Mouse (Mus musculus): ENCODE measurements around the gene Fstl1. TPM values are rescaled to one million over a fixed set of nuclear protein-coding genes. Genes with fewer than 3 reads are reported as not detected.

Gene Fstl1
- polyA plus RNA-seq, 1 experiment from 2014 or later: 143 TPM

- no peaks in the 10 kb centered on the region for H3K9me3 ChIP-seq
- H3K4me3 ChIP-seq: no peak overlapping the region
- no peaks in the 10 kb centered on the region for H3K4me1 ChIP-seq
- no peaks in the 10 kb centered on the region for H3K27me3 ChIP-seq (ENCODE audit: poor library complexity, severe bottlenecking)
- no peaks in the 10 kb centered on the region for H3K36me3 ChIP-seq (replicated peaks)
- no peak for DNase-seq (ENCODE audit: extremely low spot score, low spot score)
- 92% methylated on average over 7 of the region's 7 CpGs for WGBS
- H3K27ac ChIP-seq: no peak overlapping the region
Measured at GRCm38 (mm10) chr16:37845202-37845925, 68.7 kb downstream of the Fstl1 start.

- Histone ChIP-seq H3K4me1 (peaks cover 6% of the 10 kb centered on the region; the same call in 1 of the 2 replicates), H3K27ac (no peak overlapping the region), H3K36me3 (replicated peaks) (no peaks in the 10 kb centered on the region)
Measured at GRCm38 (mm10) chr16:37847081-37847480, 70.4 kb downstream of the Fstl1 start.

GRCm38 (mm10) chr16:37851366-37851765 is 74.7 kb downstream of the Fstl1 start:
- WGBS: 50% methylated on average over 5 of the region's 5 CpGs
- Histone ChIP-seq H3K9me3 (no peaks in the 10 kb centered on the region), H3K36me3 (replicated peaks) (no peaks in the 10 kb centered on the region), H3K27ac (no peak overlapping the region), H3K27me3 (ENCODE audit: poor library complexity, severe bottlenecking) (no peaks in the 10 kb centered on the region), H3K4me3 (no peak overlapping the region), H3K4me1 (peaks cover 6% of the 10 kb centered on the region; the same call in 1 of the 2 replicates)
- DNase-seq (ENCODE audit: extremely low spot score, low spot score): no peak

More at GRCm38 (mm10) chr16:37847081-37847480, 70.4 kb downstream of the Fstl1 start:
- Histone ChIP-seq H3K9me3 (no peaks in the 10 kb centered on the region), H3K4me3 (no peak overlapping the region), H3K27me3 (ENCODE audit: poor library complexity, severe bottlenecking) (no peaks in the 10 kb centered on the region)
- WGBS: 90% methylated on average over 3 of the region's 3 CpGs
- no peak for DNase-seq (ENCODE audit: extremely low spot score, low spot score)

DNA sequence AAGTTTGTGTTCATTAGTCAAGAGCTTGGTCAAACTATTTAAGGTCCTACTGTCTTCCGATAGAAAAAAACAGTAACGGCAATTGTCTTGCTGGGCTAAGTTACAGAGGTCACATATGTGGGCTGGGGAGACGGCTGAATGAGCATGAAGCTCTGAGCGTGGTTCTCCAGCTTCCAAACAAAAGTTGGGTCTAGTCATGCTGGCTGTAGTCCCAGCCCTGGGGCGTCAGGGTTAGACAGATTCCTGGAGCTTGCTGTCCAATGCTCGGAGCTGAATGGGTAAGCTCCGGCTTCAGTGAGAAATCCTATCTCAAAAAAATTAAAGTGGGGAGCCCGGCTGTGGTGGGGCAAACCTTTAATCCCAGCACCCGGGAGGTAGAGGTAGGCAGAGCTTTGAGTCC is 76.6 kb downstream of the Fstl1 start:
- DNase-seq (ENCODE audit: extremely low spot score, low spot score): no peak
- Histone ChIP-seq H3K27ac (no peak overlapping the region), H3K4me1 (peaks cover 9% of the 10 kb centered on the region; the same call in 1 of the 2 replicates), H3K9me3 (no peaks in the 10 kb centered on the region), H3K27me3 (ENCODE audit: poor library complexity, severe bottlenecking) (no peaks in the 10 kb centered on the region), H3K4me3 (no peak overlapping the region), H3K36me3 (replicated peaks) (no peaks in the 10 kb centered on the region)
- WGBS: 79% methylated on average over 9 of the region's 9 CpGs

DNA sequence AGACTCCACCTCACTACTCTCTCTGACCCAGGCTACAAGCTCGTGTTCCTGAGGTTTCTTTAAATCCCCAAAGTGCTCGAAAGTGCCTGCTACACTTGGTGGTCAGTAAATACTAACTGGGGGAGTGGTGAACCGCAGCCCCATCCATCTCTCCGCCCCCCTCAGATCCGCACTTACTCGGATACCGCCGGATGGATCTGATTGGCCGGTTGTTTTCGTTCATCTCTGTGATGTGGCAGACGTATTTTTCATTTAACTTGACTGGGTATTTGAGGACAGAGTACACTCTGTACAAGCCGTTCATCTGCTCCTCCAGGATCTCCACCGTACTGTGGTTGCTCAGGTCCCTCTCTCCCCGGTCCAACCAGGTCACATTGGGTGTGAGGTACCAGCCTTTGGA is 77.4 kb downstream of the Fstl1 start:
- 77% methylated on average over 14 of the region's 14 CpGs for WGBS

GRCm38 (mm10) chr16:37854593-37854992 is 77.9 kb downstream of the Fstl1 start:
- no peak overlapping the region for H3K27ac ChIP-seq
- H3K36me3 ChIP-seq (replicated peaks): no peaks in the 10 kb centered on the region
- H3K9me3 ChIP-seq: no peaks in the 10 kb centered on the region
- 73% methylated on average over 5 of the region's 5 CpGs for WGBS
- H3K27me3 ChIP-seq (ENCODE audit: poor library complexity, severe bottlenecking): no peaks in the 10 kb centered on the region
- no peak for DNase-seq (ENCODE audit: extremely low spot score, low spot score)
- no peak overlapping the region for H3K4me3 ChIP-seq
- H3K4me1 ChIP-seq: peaks cover 9% of the 10 kb centered on the region; the same call in 1 of the 2 replicates

More for the DNA sequence above, 77.4 kb downstream of the Fstl1 start:
- no peaks in the 10 kb centered on the region for H3K36me3 ChIP-seq (replicated peaks)
- H3K4me1 ChIP-seq: peaks cover 9% of the 10 kb centered on the region; the same call in 1 of the 2 replicates
- DNase-seq (ENCODE audit: extremely low spot score, low spot score): no peak
- no peaks in the 10 kb centered on the region for H3K27me3 ChIP-seq (ENCODE audit: poor library complexity, severe bottlenecking)
- no peak overlapping the region for H3K27ac ChIP-seq
- H3K4me3 ChIP-seq: no peak overlapping the region
- no peaks in the 10 kb centered on the region for H3K9me3 ChIP-seq

DNA sequence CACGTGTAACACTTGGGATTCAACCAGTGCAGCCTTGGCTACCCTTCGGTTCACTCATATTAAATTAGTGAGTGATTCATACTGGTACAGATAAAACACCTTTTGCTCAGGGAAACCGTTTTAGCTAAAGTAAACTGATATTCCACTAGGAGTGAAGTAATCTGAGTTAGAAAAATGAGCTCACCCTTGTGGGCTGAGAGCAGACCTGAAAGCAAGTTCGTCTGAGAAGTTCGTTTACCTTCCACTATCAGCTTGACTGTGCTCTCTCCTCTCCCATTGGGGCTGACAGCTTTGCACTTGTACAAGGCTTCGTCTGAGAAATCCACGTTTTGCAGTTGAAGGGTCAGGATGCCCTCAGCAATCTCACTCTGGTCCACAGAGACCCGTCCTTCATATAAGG is 78.9 kb downstream of the Fstl1 start:
- Histone ChIP-seq H3K27me3 (ENCODE audit: poor library complexity, severe bottlenecking) (no peaks in the 10 kb centered on the region), H3K4me1 (peaks cover 9% of the 10 kb centered on the region; the same call in 1 of the 2 replicates), H3K9me3 (no peaks in the 10 kb centered on the region), H3K4me3 (no peak overlapping the region), H3K36me3 (replicated peaks) (no peaks in the 10 kb centered on the region), H3K27ac (no peak overlapping the region)
- DNase-seq (ENCODE audit: extremely low spot score, low spot score): no peak
- whole genome bisulfite sequencing: 85% methylated on average over 8 of the region's 8 CpGs

DNA sequence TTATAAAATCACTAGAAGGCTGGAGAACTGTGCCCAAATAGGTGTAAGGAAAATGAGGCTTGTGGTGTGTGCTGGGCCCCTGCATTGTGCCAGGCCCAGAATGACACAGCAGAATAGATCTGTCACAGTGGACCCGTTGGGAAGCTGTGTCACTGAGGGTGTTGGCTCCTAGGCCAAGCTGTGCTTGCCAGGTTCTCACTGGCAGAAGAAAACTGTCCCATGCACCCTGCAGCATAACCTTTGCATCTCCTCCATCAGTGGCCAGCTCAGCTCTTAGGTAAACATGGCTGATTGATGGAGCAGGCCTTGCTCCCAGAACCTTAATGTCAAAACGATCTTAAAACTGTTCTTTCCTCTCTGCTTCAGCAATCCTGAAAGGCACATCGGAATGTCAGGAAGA is 79.7 kb downstream of the Fstl1 start:
- 84% methylated on average over 3 of the region's 3 CpGs for WGBS
- Histone ChIP-seq H3K27me3 (ENCODE audit: poor library complexity, severe bottlenecking) (no peaks in the 10 kb centered on the region), H3K36me3 (replicated peaks) (no peaks in the 10 kb centered on the region), H3K4me3 (no peak overlapping the region), H3K4me1 (peaks cover 8% of the 10 kb centered on the region; the same call in 1 of the 2 replicates), H3K27ac (no peak overlapping the region), H3K9me3 (no peaks in the 10 kb centered on the region)
- DNase-seq (ENCODE audit: extremely low spot score, low spot score): no peak

GRCm38 (mm10) chr16:37857495-37857894 is 80.8 kb downstream of the Fstl1 start:
- H3K9me3 ChIP-seq: no peaks in the 10 kb centered on the region
- no peaks in the 10 kb centered on the region for H3K27me3 ChIP-seq (ENCODE audit: poor library complexity, severe bottlenecking)
- H3K36me3 ChIP-seq (replicated peaks): no peaks in the 10 kb centered on the region
- DNase-seq (ENCODE audit: extremely low spot score, low spot score): no peak
- no peak overlapping the region for H3K27ac ChIP-seq
- 83% methylated on average over 8 of the region's 8 CpGs for WGBS
- no peak overlapping the region for H3K4me3 ChIP-seq
- H3K4me1 ChIP-seq: peaks cover 3% of the 10 kb centered on the region; the same call in 1 of the 2 replicates

- H3K27ac ChIP-seq: no peak overlapping the region
- WGBS: 85% methylated on average over 7 of the region's 7 CpGs
- no peaks in the 10 kb centered on the region for H3K27me3 ChIP-seq (ENCODE audit: poor library complexity, severe bottlenecking)
- no peak overlapping the region for H3K4me3 ChIP-seq
- H3K9me3 ChIP-seq: no peaks in the 10 kb centered on the region
- DNase-seq (ENCODE audit: extremely low spot score, low spot score): no peak
- peaks cover 3% of the 10 kb centered on the region; the same call in 1 of the 2 replicates for H3K4me1 ChIP-seq
- no peaks in the 10 kb centered on the region for H3K36me3 ChIP-seq (replicated peaks)
Measured at GRCm38 (mm10) chr16:37860213-37860612, 83.5 kb downstream of the Fstl1 start.

DNA sequence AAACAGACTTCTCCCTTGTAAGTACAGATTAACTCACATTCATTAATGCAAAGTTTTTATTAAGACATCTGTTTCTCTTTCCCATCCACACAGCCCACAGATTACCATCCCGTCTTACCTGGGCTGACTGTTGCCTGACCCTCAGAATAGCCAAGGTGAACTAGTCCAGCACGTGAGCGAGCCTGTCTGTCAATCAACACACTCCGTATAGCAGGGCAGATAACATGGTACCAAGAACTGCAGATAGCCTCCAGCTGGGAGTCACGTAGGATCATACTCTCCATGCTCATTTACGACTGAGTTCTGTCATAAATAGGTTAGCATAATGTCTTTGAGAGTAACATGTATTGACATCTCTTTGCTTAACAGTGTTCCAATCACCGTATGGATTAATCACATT is 84.4 kb downstream of the Fstl1 start, which contains the start of gene Gm36028:
Gene Gm36028, minus strand, starts transcription at position 118 of the 400 bp plus-strand sequence.
- no peaks in the 10 kb centered on the region for H3K9me3 ChIP-seq
- no peaks in the 10 kb centered on the region for H3K27me3 ChIP-seq (ENCODE audit: poor library complexity, severe bottlenecking)
- H3K4me3 ChIP-seq: no peak within 1 kb of the TSS
- no peaks in the 10 kb centered on the region for H3K36me3 ChIP-seq (replicated peaks)
- 87% methylated on average over 7 of the region's 7 CpGs for WGBS
- no peak for DNase-seq (ENCODE audit: extremely low spot score, low spot score)
- H3K27ac ChIP-seq: no peak within 1 kb of the TSS
- H3K4me1 ChIP-seq: peaks cover 3% of the 10 kb centered on the region; the same call in 1 of the 2 replicates

- no peak overlapping the region for H3K4me3 ChIP-seq
- no peaks in the 10 kb centered on the region for H3K27me3 ChIP-seq (ENCODE audit: poor library complexity, severe bottlenecking)
- H3K9me3 ChIP-seq: no peaks in the 10 kb centered on the region
- no peaks in the 10 kb centered on the region for H3K36me3 ChIP-seq (replicated peaks)
- 83% methylated on average over 3 of the region's 3 CpGs for WGBS
- H3K4me1 ChIP-seq: peaks cover 10% of the 10 kb centered on the region
- DNase-seq (ENCODE audit: extremely low spot score, low spot score): no peak
- H3K27ac ChIP-seq: no peak overlapping the region
Measured at GRCm38 (mm10) chr16:37863876-37864275, 87.2 kb downstream of the Fstl1 start.

DNA sequence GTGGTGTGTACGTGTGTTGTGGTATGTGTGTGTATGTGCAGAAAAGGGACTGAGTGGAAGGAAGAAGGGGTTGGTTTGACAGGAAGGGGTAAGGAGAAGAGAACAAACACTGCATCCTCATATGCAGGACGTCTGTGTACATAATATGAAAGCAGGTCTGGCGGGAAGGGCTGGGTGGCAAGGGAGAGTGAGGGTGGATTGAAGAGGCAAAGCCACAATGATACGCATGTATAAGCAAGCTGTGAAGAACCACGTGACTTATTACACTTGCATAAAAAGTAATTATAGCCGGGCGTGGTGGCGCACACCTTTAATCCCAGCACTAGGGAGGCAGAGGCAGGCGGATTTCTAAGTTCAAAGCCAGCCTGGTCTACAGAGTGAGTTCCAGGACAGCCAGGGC is 89.2 kb downstream of the Fstl1 start:
- peaks cover 22% of the 10 kb centered on the region for H3K4me1 ChIP-seq
- 92% methylated on average over 9 of the region's 9 CpGs for WGBS
- H3K9me3 ChIP-seq: no peaks in the 10 kb centered on the region
- DNase-seq (ENCODE audit: extremely low spot score, low spot score): no peak
- no peak overlapping the region for H3K4me3 ChIP-seq
- no peak overlapping the region for H3K27ac ChIP-seq
- H3K27me3 ChIP-seq (ENCODE audit: poor library complexity, severe bottlenecking): no peaks in the 10 kb centered on the region
- peaks cover 10% of the 10 kb centered on the region for H3K36me3 ChIP-seq (replicated peaks)
